Mouse (Mus musculus) small intestine, adult 10 weeks (tissue): Measurements from ENCODE around the gene Rgs9. TPM values are rescaled to one million over a fixed set of nuclear protein-coding genes. Genes with fewer than 3 reads are reported as not detected.

Experiments used
- polyA plus RNA-seq: library from polyadenylated mRNA; stranded (reverse); fragments of 350-450 nt; fragmentation: Illumina TruSeq; extraction: RNeasy Lipid Tissue Mini Kit (QIAGEN cat#74804); gene quantifications from one replicate; pipeline ENCODE4 v1.2.3, GENCODE M21; 2014; ENCODE audit warnings: low replicate concordance

The Rgs9 gene
- polyA plus RNA-seq = 1.8 TPM

GRCm38 (mm10) chr11:109297710-109298375, at the start of gene Rgs9:
Gene Rgs9, minus strand, starts transcription at chr11:109298129.

Other genes starting within 250 kb of the Rgs9 start
- gene E030025P04Rik, start 153.8 kb downstream of the Rgs9 start, polyA plus RNA-seq = not detected
- gene Gna13, start 64.7 kb upstream of the Rgs9 start, polyA plus RNA-seq = 63.9 TPM
- not detected for gene 9930022D16Rik, start 115.8 kb upstream of the Rgs9 start, polyA plus RNA-seq
- gene Amz2, start 127.8 kb upstream of the Rgs9 start, polyA plus RNA-seq = 20.6 TPM
- gene Arsg, start 175.2 kb upstream of the Rgs9 start, polyA plus RNA-seq = 12.9 TPM
- 92.4 TPM for gene Slc16a6, start 175.5 kb upstream of the Rgs9 start, polyA plus RNA-seq